Mouse (Mus musculus) bone marrow macrophage, adult 2 months (primary cell): ENCODE measurements around the gene Astl.

ENCODE experiments used
- CTCF ChIP-seq: IDR thresholded peaks from 2 replicates; pipeline ENCODE4 v1.5.1; 2012; ENCODE audit warnings: low read depth, mild to moderate bottlenecking, low read length, moderate library complexity
- POLR2A ChIP-seq: IDR thresholded peaks from 2 replicates; pipeline ENCODE4 v1.6.1; 2012; ENCODE audit warnings: mild to moderate bottlenecking, low read depth, low read length, borderline replicate concordance

- TF ChIP-seq CTCF (no peak), POLR2A (no peak)
These were observed 24.6 kb upstream of the Astl start for GRCm38 (mm10) chr2:127313878-127314277.
